Comparison of ENCODE assay signal across 23 mouse cellular contexts in genomic region chr14:98848500-98848899, GRCm38 (mm10).
DNase-seq lines count a peak whose midpoint lies in the region; TF ChIP-seq lines count a peak whose summit lies in the region.
"Had no signal": no experiment of that assay in that cellular context is flagged by ENCODE, and none has a peak within 500 bp of the region (broad histone marks: within the 10 kb centered on the region; RNA-seq: fewer than 3 reads in every experiment).

No protein-coding gene starts in this region.

- no peak for TF ChIP-seq CTCF in gastrocnemius, adult 2 months (IDR thresholded peaks at IDR 0.05)

- H3K4me3 ChIP-seq in gastrocnemius, adult 2 months, result no peak overlapping the region
- H3K4me3 ChIP-seq: embryonic facial prominence, embryonic 10.5 days; forebrain, embryonic 13.5 days; hindbrain, embryonic 15.5 days; intestine, embryonic 15.5 days; layer of hippocampus, adult 2 months; left cerebral cortex, adult 2 months; liver, embryonic 12.5 days; neural tube, embryonic 15.5 days had no signal

- H3K27ac ChIP-seq in gastrocnemius, adult 2 months, result no peak overlapping the region
- H3K27ac ChIP-seq: embryonic facial prominence, embryonic 10.5 days; forebrain, embryonic 13.5 days; hindbrain, embryonic 15.5 days; intestine, embryonic 15.5 days; layer of hippocampus, adult 2 months; left cerebral cortex, adult 2 months; liver, embryonic 12.5 days; neural tube, embryonic 15.5 days; stomach, postnatal 0 days had no signal

- intact Hi-C loops in gastrocnemius, adult 2 months (cut with DNase I), result no loop called here
- intact Hi-C loops in gastrocnemius, postnatal 36 days (cut with DNase I), result no loop called here

- peak; percentile 64 for DNase-seq in heart, adult 11 months
- no peak for DNase-seq in heart, adult 9 months (ENCODE audit: low spot score in 2 of 2)
- DNase-seq in 416B (ENCODE audit: low read depth), result peak; percentile 84
- DNase-seq in MEL-GATA-1-ER (ENCODE audit: extremely low read depth, low read depth), result peak; percentile 9
- DNase-seq in kidney, adult 9 months, result peak; percentile 81
- no peak for DNase-seq in retina, embryonic 14.5 days (ENCODE audit: low spot score)
- no peak for DNase-seq in gastrocnemius, adult 2 months
- DNase-seq in gastrocnemius, postnatal 36 days, result no peak
- DNase-seq: adrenal gland, postnatal 14 days; cerebellum, adult 11 months; cerebellum, postnatal 25 days; heart, adult 18-20 months; heart, postnatal 36 days; lung, adult 2 months had no signal

Comparison
In these comparisons a context has a peak if more than half of its experiments do, and no peak if none do; other contexts are left out.
1. DNase-seq: peak in heart, adult 11 months (single experiment), 416B (single experiment), MEL-GATA-1-ER (single experiment) and kidney, adult 9 months (single experiment); none in heart, adult 9 months (0 of 2), retina, embryonic 14.5 days (single experiment), gastrocnemius, adult 2 months (single experiment) and gastrocnemius, postnatal 36 days (0 of 2).